Mouse (Mus musculus) bone marrow, adult 2 months (tissue): ENCODE measurements around the gene Rbm4.

Experiments
- CTCF ChIP-seq: fragments of 200-500 bp; IDR thresholded peaks from 2 replicates; pipeline ENCODE4 v1.5.1; 2011; ENCODE audit warnings: low read length, control low read depth; ENCODE audit not compliant: control insufficient read depth, insufficient read depth
- POLR2A ChIP-seq: fragments of 200-500 bp; IDR thresholded peaks from 2 replicates; pipeline ENCODE4 v1.6.1; 2011; ENCODE audit warnings: low read depth, mild to moderate bottlenecking, control low read depth, low read length, borderline replicate concordance; ENCODE audit not compliant: control insufficient read depth

- TF ChIP-seq POLR2A (no peak), CTCF (no peak)
Observed at GRCm38 (mm10) chr19:4782891-4783290, 10.8 kb downstream of the Rbm4 start.
